Mouse (Mus musculus) heart, postnatal 0 days (tissue): Measurements from ENCODE around the gene Csnk1e.

ENCODE experiments used
- CTCF ChIP-seq: IDR thresholded peaks from 2 replicates; pipeline ENCODE4 v1.5.1; 2016; ENCODE audit warnings: antibody characterized with exemption, control low read depth, low read depth
- EP300 ChIP-seq: IDR thresholded peaks from 2 replicates; pipeline ENCODE4 v1.6.1; 2016; ENCODE audit warnings: antibody characterized with exemption, low read depth

DNA sequence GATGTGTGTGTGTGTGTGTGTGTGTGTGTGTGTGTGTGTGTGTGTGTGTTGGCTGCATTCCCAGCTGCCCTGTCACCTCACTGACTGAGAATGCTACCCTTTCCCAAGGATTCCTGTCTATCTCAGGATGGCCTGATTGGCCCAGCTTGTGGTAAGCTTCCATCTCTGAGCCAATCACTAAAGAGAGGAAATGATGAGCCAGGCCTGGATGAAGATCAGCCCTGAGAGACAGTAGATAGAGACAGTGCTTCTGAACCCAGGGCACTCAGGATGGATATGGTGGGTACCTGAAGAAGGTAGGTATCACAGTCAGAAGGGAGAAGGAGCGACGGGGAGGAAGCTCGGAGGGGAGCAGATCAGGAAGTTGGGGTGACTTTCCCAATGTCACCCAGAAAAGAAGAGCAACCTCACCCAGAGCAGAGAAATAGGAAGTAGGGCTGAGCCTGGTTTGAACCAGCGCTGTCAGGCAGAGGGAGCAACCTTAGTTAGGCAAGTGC is 46.2 kb downstream of the Csnk1e start:
- no peak for TF ChIP-seq EP300
- TF ChIP-seq CTCF = no peak
